Mouse (Mus musculus): ENCODE data around the gene H1fnt. TPM values are rescaled to one million over a fixed set of nuclear protein-coding genes. Genes with fewer than 3 reads are reported as not detected.

Gene H1fnt
- polyA plus RNA-seq (2015; fragmentation: Nextera tagmentation; extraction: Ambion mirVana): not detected in 2 replicates

GRCm38 (mm10) chr15:98257193-98257592 is at the start of gene H1fnt:
TSS of gene H1fnt (minus strand) at chr15:98257293.

DNA sequence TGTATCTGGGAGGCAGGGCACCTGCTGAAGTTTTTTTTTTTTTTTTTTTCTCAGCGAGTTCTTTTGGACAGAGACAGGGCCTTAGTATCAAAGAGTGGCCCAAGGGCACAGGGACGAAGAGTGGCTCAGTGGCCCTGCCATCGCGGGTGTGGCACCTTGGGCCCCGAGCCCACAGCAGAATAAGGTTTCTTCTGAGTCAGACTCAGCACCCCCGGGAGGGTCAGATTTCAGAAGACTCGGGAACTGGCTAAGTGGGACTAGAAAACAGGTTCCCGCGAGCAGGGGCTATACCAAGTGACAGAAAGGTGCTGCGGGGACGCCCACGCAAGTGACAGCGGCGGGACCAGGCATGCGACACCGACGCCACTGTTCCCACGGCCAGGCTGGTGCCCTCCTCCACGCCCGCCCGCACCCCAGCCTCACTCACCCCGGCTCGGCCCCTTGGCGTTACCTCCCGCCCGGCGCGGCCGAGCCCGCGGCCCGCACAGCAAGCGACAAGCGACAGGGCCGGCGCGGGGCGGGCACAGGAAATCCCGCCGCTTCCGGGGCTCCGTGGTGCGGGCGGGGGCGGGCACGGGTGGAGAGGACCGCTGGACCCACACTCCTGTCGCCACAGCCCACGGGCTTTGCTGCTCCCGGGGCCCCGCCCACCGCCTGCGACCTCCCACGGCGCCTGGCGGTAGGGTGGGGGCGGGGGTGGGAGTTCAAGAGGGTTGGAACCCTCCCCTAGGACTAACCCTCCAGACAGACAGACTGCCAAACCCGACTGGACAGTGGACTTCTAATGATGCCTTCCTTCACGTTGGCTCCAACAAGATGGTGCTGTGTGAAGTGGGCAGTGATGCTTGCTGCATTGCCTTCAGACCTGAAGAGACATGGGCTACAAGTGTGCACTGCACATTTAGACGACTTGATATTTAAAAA is 38.8 kb upstream of the H1fnt start, which contains the start of gene Zfp641:
TSS of gene Zfp641 (minus strand) at position 534 of the 924 bp plus-strand sequence.

DNA sequence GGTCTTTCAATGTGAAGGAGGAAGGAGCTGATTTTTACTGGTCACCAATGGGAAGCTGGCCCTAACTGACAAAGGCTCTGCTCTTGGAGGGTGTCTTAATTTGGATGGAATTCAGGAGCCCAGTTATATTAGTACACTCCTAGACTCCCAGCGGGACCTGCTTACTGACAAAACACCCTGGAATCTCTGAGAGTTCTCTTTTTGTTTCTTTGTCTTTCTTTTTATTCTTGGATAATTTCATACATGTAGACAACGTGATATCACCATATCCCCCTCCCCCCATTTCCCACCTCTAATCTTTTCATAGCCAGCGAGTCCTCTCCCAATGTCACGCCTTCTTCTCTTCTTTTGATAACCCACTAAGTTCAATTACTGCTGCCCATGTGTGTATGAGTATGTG is 22.7 kb downstream of the H1fnt start, which contains the start of gene Olfr286:
TSS of gene Olfr286 (minus strand) at position 101 of the 400 bp plus-strand sequence.

DNA sequence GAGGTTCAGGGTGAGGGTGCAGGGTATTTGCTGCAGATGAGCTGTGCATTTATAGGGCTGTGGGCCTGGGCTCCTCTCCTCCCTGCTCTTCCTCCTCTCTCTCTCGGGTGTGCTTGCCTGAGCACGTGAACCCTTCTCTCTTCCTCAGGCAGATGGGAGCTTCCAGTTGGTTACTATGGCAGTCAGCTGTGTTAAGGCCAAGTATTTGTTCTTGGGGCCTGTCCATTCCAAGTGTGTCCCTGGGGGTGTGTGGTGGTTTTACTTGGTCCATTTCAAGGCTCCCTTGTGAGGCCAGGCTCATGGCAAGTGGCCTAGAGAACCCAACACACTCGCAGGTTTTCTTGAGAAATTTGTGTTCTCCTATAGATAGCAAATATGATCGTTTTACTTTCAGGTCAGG is 36.2 kb downstream of the H1fnt start, which contains the start of the genes Gm44579 and Olfr287:
TSS of gene Gm44579 (minus strand) at position 101 of the 400 bp plus-strand sequence.
TSS of gene Olfr287 (minus strand) at position 180 of the 400 bp plus-strand sequence.

Other genes with a start within 250 kb of the H1fnt start
- 25.9 and 26.0 TPM in 2 replicates for gene Pfkm, start 164.7 kb downstream of the H1fnt start, polyA plus RNA-seq (2015; fragmentation: Nextera tagmentation; extraction: Ambion mirVana)
- gene Senp1, start 163.5 kb downstream of the H1fnt start, polyA plus RNA-seq (2015; fragmentation: Nextera tagmentation; extraction: Ambion mirVana): 16.4 and 18.6 TPM in 2 replicates
- gene Asb8, start 91.7 kb downstream of the H1fnt start, polyA plus RNA-seq (2015; fragmentation: Nextera tagmentation; extraction: Ambion mirVana): 23.8 and 26.0 TPM in 2 replicates
- 0.07 TPM in 1 of 2 replicates, not detected in the other for gene Ccdc184, start 90.1 kb downstream of the H1fnt start, polyA plus RNA-seq (2015; fragmentation: Nextera tagmentation; extraction: Ambion mirVana)
- gene Olfr288, start 61.8 kb downstream of the H1fnt start, polyA plus RNA-seq (2015; fragmentation: Nextera tagmentation; extraction: Ambion mirVana): not detected in 2 replicates
- not detected in 2 replicates for gene Gm44579, start 36.3 kb downstream of the H1fnt start, polyA plus RNA-seq (2015; fragmentation: Nextera tagmentation; extraction: Ambion mirVana)
- not detected in 2 replicates for gene Olfr287, start 36.2 kb downstream of the H1fnt start, polyA plus RNA-seq (2015; fragmentation: Nextera tagmentation; extraction: Ambion mirVana)
- not detected in 2 replicates for gene Olfr286, start 22.8 kb downstream of the H1fnt start, polyA plus RNA-seq (2015; fragmentation: Nextera tagmentation; extraction: Ambion mirVana)
- gene Zfp641, start 38.9 kb upstream of the H1fnt start, polyA plus RNA-seq (2015; fragmentation: Nextera tagmentation; extraction: Ambion mirVana): 0.10 and 0.13 TPM in 2 replicates
- not detected in 2 replicates for gene Olfr285, start 60.1 kb upstream of the H1fnt start, polyA plus RNA-seq (2015; fragmentation: Nextera tagmentation; extraction: Ambion mirVana)
- gene Olfr284, start 83.7 kb upstream of the H1fnt start, polyA plus RNA-seq (2015; fragmentation: Nextera tagmentation; extraction: Ambion mirVana): not detected in 2 replicates
- gene Olfr283, start 123.7 kb upstream of the H1fnt start, polyA plus RNA-seq (2015; fragmentation: Nextera tagmentation; extraction: Ambion mirVana): not detected in 2 replicates
- not detected in 2 replicates for gene Olfr282, start 173.9 kb upstream of the H1fnt start, polyA plus RNA-seq (2015; fragmentation: Nextera tagmentation; extraction: Ambion mirVana)
- gene Olfr281, start 195.3 kb upstream of the H1fnt start, polyA plus RNA-seq (2015; fragmentation: Nextera tagmentation; extraction: Ambion mirVana): not detected in 2 replicates
- not detected in 2 replicates for gene OR5BS1P, start 212.6 kb upstream of the H1fnt start, polyA plus RNA-seq (2015; fragmentation: Nextera tagmentation; extraction: Ambion mirVana)
- 0.26 and 0.63 TPM in 2 replicates for gene Lalba, start 225.4 kb upstream of the H1fnt start, polyA plus RNA-seq (2015; fragmentation: Nextera tagmentation; extraction: Ambion mirVana)
- gene Olfr279, start 235.1 kb upstream of the H1fnt start, polyA plus RNA-seq (2015; fragmentation: Nextera tagmentation; extraction: Ambion mirVana): not detected in 2 replicates